Mouse (Mus musculus) kidney, adult 2 months (tissue): ENCODE data around the gene Vps26a. TPM values are rescaled to one million over a fixed set of nuclear protein-coding genes. Genes with fewer than 3 reads are reported as not detected.
"Not testable (repeated sequence)": the region's sequence is repeated elsewhere in the genome, so short reads cannot be mapped to it uniquely, and the experiment has no call there.

Source experiments
- DNase-seq: peaks from one replicate; pipeline ENCODE4 v3.0.0; 2021
- H3K27ac ChIP-seq: fragments of 200-500 bp; 2 replicates; pipeline ENCODE4 v1.5.1; 2012; ENCODE audit warnings: low read depth, low read length, control low read depth, inconsistent platforms; ENCODE audit not compliant: insufficient read depth
- H3K27me3 ChIP-seq: fragments of 200-500 bp; replicated peaks from 2 replicates; pipeline ENCODE4 v1.6.1; 2012; ENCODE audit warnings: mild to moderate bottlenecking, moderate library complexity, low read length, inconsistent platforms; ENCODE audit not compliant: control insufficient read depth, insufficient read depth
- H3K36me3 ChIP-seq: fragments of 200-500 bp; 2 replicates; pipeline ENCODE4 v1.6.1; 2012; ENCODE audit warnings: mild to moderate bottlenecking, moderate library complexity, low read length, inconsistent platforms; ENCODE audit not compliant: control insufficient read depth, insufficient read depth
- H3K4me1 ChIP-seq: fragments of 200-500 bp; 2 replicates; pipeline ENCODE4 v1.6.1; 2011; ENCODE audit warnings: low read length; ENCODE audit not compliant: control insufficient read depth, insufficient read depth
- H3K4me3 ChIP-seq: fragments of 200-500 bp; 2 replicates; pipeline ENCODE4 v1.5.1; 2011; ENCODE audit warnings: mild to moderate bottlenecking, low read depth, low read length, control low read depth; ENCODE audit not compliant: insufficient read depth
- CTCF ChIP-seq: fragments of 200-500 bp; conservative IDR thresholded peaks from 2 replicates; pipeline ENCODE4 v1.5.1; 2011; ENCODE audit warnings: low read depth, mild to moderate bottlenecking, control low read depth, low read length, moderate library complexity, mixed read lengths; ENCODE audit not compliant: insufficient read depth, insufficient read length
- POLR2A ChIP-seq: fragments of 200-500 bp; IDR thresholded peaks from one replicate; pipeline ENCODE4 v1.6.1; 2011; ENCODE audit warnings: low read depth, low read length, control low read depth
- whole genome bisulfite sequencing: fragments of 180-500 bp; shearing (Covaris S2); methylation state at CpG from one replicate; pipeline ENCODE4 v1.1.7; 2018; 5-methylcytosine and 5-hydroxymethylcytosine counted together
- polyA plus RNA-seq: library from polyadenylated mRNA; depleted of rRNA; stranded (reverse); fragments of >200 nt; gene quantifications from 2 replicates; pipeline ENCODE4 v1.2.3, GENCODE M21; 2012

The Vps26a gene
- polyA plus RNA-seq, 1 experiment, result 24.5 TPM

- no peak overlapping the region for H3K27ac ChIP-seq
- no peak for TF ChIP-seq POLR2A
- no peak for TF ChIP-seq CTCF
- H3K27me3 ChIP-seq, result no peaks in the 10 kb centered on the region
- WGBS, result 57% methylated on average over 2 of the region's 2 CpGs
- no peak for DNase-seq
- H3K4me1 ChIP-seq, result peaks cover 4% of the 10 kb centered on the region; the same call in 1 of the 2 replicates
- no peak overlapping the region for H3K4me3 ChIP-seq
- peaks cover 1% of the 10 kb centered on the region; the same call in 1 of the 2 replicates for H3K36me3 ChIP-seq
Measured at GRCm38 (mm10) chr10:62476980-62477379, 9.6 kb downstream of the Vps26a start.

- DNase-seq, result no peak
- peaks cover 1% of the 10 kb centered on the region; the same call in 1 of the 2 replicates for H3K36me3 ChIP-seq
- H3K27ac ChIP-seq, result no peak overlapping the region
- 89% methylated on average over 10 of the region's 10 CpGs for whole genome bisulfite sequencing
- peaks cover 4% of the 10 kb centered on the region; the same call in 1 of the 2 replicates for H3K4me1 ChIP-seq
- H3K27me3 ChIP-seq, result no peaks in the 10 kb centered on the region
- TF ChIP-seq CTCF, result no peak
- TF ChIP-seq POLR2A, result no peak
- no peak overlapping the region for H3K4me3 ChIP-seq
Measured at GRCm38 (mm10) chr10:62474944-62475343, 11.7 kb downstream of the Vps26a start.

GRCm38 (mm10) chr10:62471105-62471504 lies 15.5 kb downstream of the Vps26a start:
- Histone ChIP-seq H3K4me3 (no peak overlapping the region), H3K4me1 (no peaks in the 10 kb centered on the region), H3K36me3 (no peaks in the 10 kb centered on the region; the same call in 1 of the 2 replicates), H3K27me3 (no peaks in the 10 kb centered on the region), H3K27ac (no peak overlapping the region)
- no peak for DNase-seq
- WGBS, result 62% methylated on average over 5 of the region's 5 CpGs
- no peak for TF ChIP-seq POLR2A
- no peak for TF ChIP-seq CTCF

GRCm38 (mm10) chr10:62469736-62470135 lies 16.9 kb downstream of the Vps26a start:
- Histone ChIP-seq H3K36me3 (peaks cover 3% of the 10 kb centered on the region), H3K27ac (no peak overlapping the region), H3K4me3 (no peak overlapping the region), H3K4me1 (no peaks in the 10 kb centered on the region), H3K27me3 (no peaks in the 10 kb centered on the region)
- WGBS, result 92% methylated on average over 4 of the region's 4 CpGs
- DNase-seq, result no peak
- no peak for TF ChIP-seq POLR2A
- TF ChIP-seq CTCF, result no peak

DNA sequence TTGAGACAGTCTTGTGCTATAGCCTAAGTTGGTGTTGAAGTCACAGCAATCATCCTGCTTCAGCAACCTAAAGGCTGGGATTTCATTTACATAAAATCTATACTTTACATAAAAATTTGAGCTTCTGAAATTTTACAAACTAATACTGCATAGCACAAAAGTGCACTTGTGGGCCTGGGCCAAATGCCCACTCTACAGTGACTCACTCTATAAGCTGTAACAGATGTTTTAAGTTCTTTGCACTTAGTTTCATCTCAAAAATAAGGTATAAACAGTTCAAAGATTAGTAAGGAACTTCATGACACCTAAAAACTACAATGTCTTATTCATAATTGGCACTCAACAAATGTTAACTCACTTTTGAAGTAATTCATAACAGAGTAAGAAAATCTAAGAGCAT lies 25.3 kb downstream of the Vps26a start:
- no peak overlapping the region for H3K4me3 ChIP-seq
- peaks cover 5% of the 10 kb centered on the region for H3K36me3 ChIP-seq
- no peak for TF ChIP-seq POLR2A
- no peak for TF ChIP-seq CTCF

DNA sequence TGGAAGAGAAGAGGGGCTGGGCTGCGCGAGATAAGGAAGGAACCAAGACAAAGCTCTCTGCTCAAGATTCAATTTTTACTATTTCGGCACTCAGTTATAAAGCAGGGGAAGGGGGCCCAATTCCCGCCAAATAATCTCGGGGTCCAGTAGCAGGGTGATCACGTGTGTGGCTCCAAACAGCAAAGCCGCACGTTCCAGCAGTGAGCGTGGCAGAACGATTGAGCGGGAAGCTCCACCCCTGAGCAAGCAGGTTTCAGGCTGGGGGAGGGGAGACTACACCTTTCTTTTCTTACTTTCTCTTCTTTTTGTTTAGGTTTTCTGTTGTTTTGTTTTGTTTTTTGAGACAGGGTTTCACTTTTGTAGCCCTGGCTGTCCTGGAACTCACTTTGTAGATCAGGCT lies 34.6 kb downstream of the Vps26a start:
- not testable (repeated sequence) for H3K36me3 ChIP-seq, H3K4me1 ChIP-seq, H3K27ac ChIP-seq, H3K4me3 ChIP-seq, H3K27me3 ChIP-seq, DNase-seq
- WGBS, result 70% methylated on average over 11 of the region's 11 CpGs

More for the DNA sequence above, 25.3 kb downstream of the Vps26a start:
- H3K27me3 ChIP-seq, result no peaks in the 10 kb centered on the region
- H3K27ac ChIP-seq, result no peak overlapping the region
- H3K4me1 ChIP-seq, result no peaks in the 10 kb centered on the region
- DNase-seq, result no peak

GRCm38 (mm10) chr10:62450280-62450640 lies 36.3 kb downstream of the Vps26a start:
- DNase-seq, result no peak
- TF ChIP-seq POLR2A (no peak), CTCF (no peak)
- H3K36me3 ChIP-seq, result peaks cover under 1% of the 10 kb centered on the region
- H3K4me3 ChIP-seq, result peak overlapping the region; percentile 85
- no peaks in the 10 kb centered on the region for H3K27me3 ChIP-seq
- H3K27ac ChIP-seq, result peak overlapping the region; percentile 95; the same call in 1 of the 2 replicates
- peaks cover 4% of the 10 kb centered on the region; the same call in 1 of the 2 replicates for H3K4me1 ChIP-seq
- 33% methylated on average over 18 of the region's 18 CpGs for WGBS

DNA sequence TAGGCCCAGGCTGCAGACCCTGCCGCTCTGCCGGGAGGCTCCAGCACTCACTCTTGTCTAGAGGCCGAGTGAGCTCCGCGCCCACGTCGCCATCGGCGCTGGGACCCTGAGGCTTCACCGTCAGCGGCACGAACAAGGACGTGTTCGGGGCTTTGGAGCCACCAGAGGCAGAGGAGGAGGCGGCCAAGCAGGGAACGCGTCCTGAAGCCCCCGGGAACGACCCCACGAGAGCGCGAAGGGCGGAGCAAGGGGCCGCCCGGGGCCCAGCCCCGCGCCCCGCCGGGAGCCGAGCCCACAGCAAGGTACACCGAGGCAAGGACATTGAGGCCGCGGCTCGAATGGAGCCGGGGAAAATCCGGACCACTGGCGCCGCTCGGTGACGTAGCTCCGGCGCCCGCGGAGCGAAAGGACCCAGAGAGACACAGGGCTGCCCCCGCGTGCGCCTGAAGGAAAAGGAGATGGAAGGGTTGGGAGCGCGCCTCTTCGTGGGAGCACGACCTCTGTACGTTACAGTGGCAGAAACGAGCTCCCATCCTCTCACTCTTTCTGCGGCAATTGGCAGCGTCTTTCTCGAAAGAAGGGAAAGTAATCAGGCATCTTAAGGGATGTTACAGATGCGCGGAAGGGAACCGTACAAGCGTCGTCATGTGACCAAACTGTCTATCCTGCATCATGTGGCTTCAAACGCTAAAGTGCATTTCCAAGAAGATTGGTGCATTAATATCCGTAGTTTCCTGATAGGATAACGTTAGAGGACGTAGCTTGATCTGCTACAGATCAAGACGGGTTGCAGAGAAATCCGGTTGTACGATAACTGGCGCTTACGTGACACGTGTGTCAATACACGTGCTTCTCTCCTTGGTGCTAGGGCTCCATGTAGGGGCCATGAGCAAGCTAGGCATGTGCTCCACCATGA lies 37.0 kb downstream of the Vps26a start, which contains the start of the genes 4930507D05Rik and Supv3l1:
Gene 4930507D05Rik, plus strand, starts transcription at position 126 of the 916 bp plus-strand sequence.
Gene Supv3l1, minus strand, starts transcription at position 375 of the 916 bp plus-strand sequence.
- H3K27ac ChIP-seq, result peak within 1 kb of the TSS; percentile 95
- DNase-seq, result peak; percentile 92
- peak within 1 kb of the TSS; percentile 85 for H3K4me3 ChIP-seq
- no peaks in the 10 kb centered on the region for H3K27me3 ChIP-seq
- WGBS, result under 1% methylated on average over 73 of the region's 73 CpGs
- H3K4me1 ChIP-seq, result peaks cover 4% of the 10 kb centered on the region; the same call in 1 of the 2 replicates
- TF ChIP-seq POLR2A (no peak), CTCF (no peak)
- no peaks in the 10 kb centered on the region; the same call in 1 of the 2 replicates for H3K36me3 ChIP-seq
